Mouse (Mus musculus) stomach, embryonic 16.5 days (tissue): Measurements from ENCODE around the gene Pitpna. TPM values are rescaled to one million over a fixed set of nuclear protein-coding genes. Genes with fewer than 3 reads are reported as not detected.
A peak's percentile ranks its signal among the peaks of the same experiment; 100 is the strongest.
"Not testable (repeated sequence)": the region's sequence is repeated elsewhere in the genome, so short reads cannot be mapped to it uniquely, and the experiment has no call there.

ENCODE experiments used
- ATAC-seq: fragments of 200-750 bp; cut with Nextera tagmentation; 2 replicates; pipeline ENCODE4 v1.8.0; 2017; ENCODE audit warnings: moderate number of reproducible peaks, moderate TSS enrichment; ENCODE audit not compliant: insufficient read depth, low FRiP score
- H3K27ac ChIP-seq: fragments of 300-500 bp; sonication (generic); 2 replicates; pipeline ENCODE4 v1.5.1; 2014; ENCODE audit warnings: low read length
- H3K27me3 ChIP-seq: fragments of 300-500 bp; sonication (generic); 2 replicates; pipeline ENCODE4 v1.6.1; 2014; ENCODE audit warnings: low read length, control low read depth, mixed read lengths; ENCODE audit not compliant: control insufficient read depth, insufficient read depth
- H3K36me3 ChIP-seq: fragments of 300-500 bp; sonication (generic); 2 replicates; pipeline ENCODE4 v1.6.1; 2014; ENCODE audit warnings: low read length; ENCODE audit not compliant: control insufficient read depth, insufficient read depth
- H3K4me1 ChIP-seq: fragments of 300-500 bp; sonication (generic); 2 replicates; pipeline ENCODE4 v1.6.1; 2014; ENCODE audit warnings: low read length, control low read depth, mixed read lengths; ENCODE audit not compliant: control insufficient read depth, insufficient read depth
- H3K4me2 ChIP-seq: fragments of 300-500 bp; sonication (generic); 2 replicates; pipeline ENCODE4 v1.6.1; 2014; ENCODE audit warnings: low read depth, low read length, mixed read lengths
- H3K4me3 ChIP-seq: fragments of 300-500 bp; sonication (generic); replicated peaks from 2 replicates; pipeline ENCODE4 v1.5.1; 2014; ENCODE audit warnings: mild to moderate bottlenecking, low read length
- H3K9ac ChIP-seq: fragments of 300-500 bp; sonication (generic); 2 replicates; pipeline ENCODE4 v1.6.1; 2014; ENCODE audit warnings: low read length
- H3K9me3 ChIP-seq: fragments of 300-500 bp; sonication (generic); replicated peaks from 2 replicates; pipeline ENCODE4 v1.6.1; 2016; ENCODE audit warnings: low read length, control low read depth; ENCODE audit not compliant: control insufficient read depth
- WGBS: fragments of 180-500 bp; shearing (Covaris S2); extraction: QIAGEN DNeasy Blood & Tissue Kit; methylation state at CpG from one replicate; pipeline ENCODE4 v1.1.7; 2014; 5-methylcytosine and 5-hydroxymethylcytosine counted together
- polyA plus RNA-seq: library from polyadenylated mRNA; unstranded; fragments of >200 nt; fragmentation: Nextera tagmentation; extraction: Ambion mirVana; gene quantifications from 2 replicates; pipeline ENCODE4 v1.2.1, GENCODE M21; 2015

Pitpna gene
- polyA plus RNA-seq, 1 experiment from 2014 or later = 63.1 TPM

DNA sequence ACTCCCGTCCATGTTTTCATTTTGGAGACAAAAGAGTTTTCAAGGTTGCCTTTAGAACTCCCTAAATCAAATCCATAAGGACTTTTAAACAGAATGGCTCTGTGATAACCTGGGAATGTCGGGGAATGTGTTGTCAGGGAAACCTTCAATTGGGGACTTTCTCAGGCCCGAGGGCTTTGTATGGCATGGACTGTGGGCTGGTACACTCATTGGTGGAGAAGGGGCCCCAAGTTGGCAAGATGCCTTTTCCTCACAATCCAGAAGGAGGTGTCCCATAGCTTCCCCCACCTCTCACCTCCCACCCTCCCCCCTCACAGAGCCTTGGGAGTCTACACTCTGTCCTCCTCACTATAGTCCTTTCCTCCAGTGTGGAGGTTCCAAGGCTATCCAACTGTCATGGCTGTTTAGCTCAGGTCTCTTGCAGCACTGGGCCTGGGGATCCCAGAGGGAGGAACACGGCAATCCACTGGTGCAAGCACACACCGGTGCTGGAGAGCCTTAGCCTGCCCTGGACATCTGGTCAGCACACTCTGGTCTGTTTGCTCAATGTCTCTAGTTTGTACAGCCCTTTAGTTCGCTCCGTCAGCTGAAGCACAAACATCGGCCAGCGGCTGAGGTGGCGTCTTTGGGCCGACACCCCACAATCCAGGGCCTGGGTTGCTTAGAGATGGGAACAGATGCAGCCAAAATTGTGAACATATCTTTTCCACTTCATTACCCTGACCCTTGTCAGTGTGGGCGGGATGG is 37.5 kb upstream of the Pitpna start:
- 56% methylated on average over 12 of the region's 12 CpGs for WGBS
- H3K36me3 ChIP-seq = no peaks in the 10 kb centered on the region
- H3K4me3 ChIP-seq = no peak overlapping the region
- H3K4me1 ChIP-seq = peaks cover 36% of the 10 kb centered on the region
- H3K27ac ChIP-seq = peak overlapping the region; percentile 9; the same call in 1 of the 2 replicates
- no peak for ATAC-seq
- H3K9me3 ChIP-seq = no peaks in the 10 kb centered on the region
- H3K9ac ChIP-seq = peak overlapping the region; percentile 36; the same call in 1 of the 2 replicates
- no peak overlapping the region for H3K4me2 ChIP-seq
- H3K27me3 ChIP-seq = no peaks in the 10 kb centered on the region

DNA sequence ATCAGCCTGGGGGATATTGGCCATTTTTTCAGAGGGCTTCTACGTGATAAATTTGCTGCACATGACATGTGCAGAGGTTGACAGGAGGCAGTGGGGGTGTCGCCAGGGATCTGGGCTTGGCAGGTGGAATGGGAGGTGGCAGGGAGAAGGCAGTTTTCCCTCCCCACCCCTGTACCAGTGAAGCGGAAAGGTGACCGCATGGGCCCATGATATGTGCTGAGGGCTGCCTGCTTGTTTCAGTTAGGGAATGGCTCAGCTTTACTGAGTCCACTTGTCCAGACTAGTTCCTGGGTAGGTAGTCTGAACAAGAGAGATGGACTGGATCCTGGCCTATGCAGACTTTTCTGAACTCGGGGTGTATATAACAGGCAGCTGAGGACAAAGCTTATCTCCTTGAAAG is 36.6 kb upstream of the Pitpna start:
- H3K27ac ChIP-seq = peak overlapping the region; percentile 76
- 76% methylated on average over 5 of the region's 5 CpGs for WGBS
- ATAC-seq = no peak
- H3K36me3 ChIP-seq = no peaks in the 10 kb centered on the region
- no peak overlapping the region for H3K4me3 ChIP-seq
- no peaks in the 10 kb centered on the region for H3K9me3 ChIP-seq
- H3K4me2 ChIP-seq = no peak overlapping the region
- H3K27me3 ChIP-seq = no peaks in the 10 kb centered on the region
- H3K9ac ChIP-seq = 0 out of 2 replicates have a peak overlapping the region, but pooled peaks have one; percentile 61
- peaks cover 36% of the 10 kb centered on the region for H3K4me1 ChIP-seq

- Histone ChIP-seq H3K4me2 (no peak overlapping the region), H3K4me1 (peaks cover 36% of the 10 kb centered on the region), H3K9ac (peak overlapping the region; percentile 61), H3K9me3 (no peaks in the 10 kb centered on the region), H3K27me3 (no peaks in the 10 kb centered on the region), H3K4me3 (no peak overlapping the region), H3K27ac (peak overlapping the region; percentile 76), H3K36me3 (no peaks in the 10 kb centered on the region)
- peak; percentile 81; the same call in 1 of the 2 replicates for ATAC-seq
- 44% methylated on average over 9 of the region's 9 CpGs for WGBS
These were observed 35.9 kb upstream of the Pitpna start for GRCm38 (mm10) chr11:75551961-75552441.

DNA sequence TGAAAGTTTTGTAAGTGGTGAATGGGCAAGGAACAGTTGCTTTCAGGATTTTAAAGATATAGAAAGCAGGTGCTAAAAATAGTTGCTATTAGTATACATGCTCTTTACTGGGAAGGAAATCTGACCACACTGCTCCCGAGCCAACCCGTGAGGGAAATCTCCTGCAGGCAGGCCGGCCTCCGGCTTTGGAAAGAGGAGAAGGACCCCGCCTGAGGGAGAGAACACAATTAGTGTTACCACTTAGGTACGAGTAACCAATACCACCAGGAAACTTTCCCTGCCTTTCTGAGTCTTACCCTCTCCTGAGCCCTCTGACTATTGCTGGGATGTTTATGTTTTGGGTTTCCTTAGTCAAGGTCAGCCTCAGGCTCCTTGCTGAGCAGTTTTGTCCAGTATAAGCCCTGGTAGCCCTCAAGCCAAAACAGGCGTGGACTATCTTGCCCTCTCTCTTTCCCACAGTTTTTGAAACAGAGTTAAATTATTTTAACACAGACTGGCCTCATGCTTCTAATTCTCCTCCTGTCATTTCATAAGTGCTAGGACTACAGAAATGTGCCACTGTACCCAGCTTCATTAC is 34.9 kb upstream of the Pitpna start:
- no peak overlapping the region for H3K4me3 ChIP-seq
- H3K9me3 ChIP-seq = no peaks in the 10 kb centered on the region
- no peak overlapping the region for H3K9ac ChIP-seq
- H3K27me3 ChIP-seq = no peaks in the 10 kb centered on the region
- no peak overlapping the region for H3K27ac ChIP-seq
- 49% methylated on average over 7 of the region's 7 CpGs for WGBS
- no peak overlapping the region for H3K4me2 ChIP-seq
- no peaks in the 10 kb centered on the region for H3K36me3 ChIP-seq
- H3K4me1 ChIP-seq = peaks cover 36% of the 10 kb centered on the region
- ATAC-seq = no peak

DNA sequence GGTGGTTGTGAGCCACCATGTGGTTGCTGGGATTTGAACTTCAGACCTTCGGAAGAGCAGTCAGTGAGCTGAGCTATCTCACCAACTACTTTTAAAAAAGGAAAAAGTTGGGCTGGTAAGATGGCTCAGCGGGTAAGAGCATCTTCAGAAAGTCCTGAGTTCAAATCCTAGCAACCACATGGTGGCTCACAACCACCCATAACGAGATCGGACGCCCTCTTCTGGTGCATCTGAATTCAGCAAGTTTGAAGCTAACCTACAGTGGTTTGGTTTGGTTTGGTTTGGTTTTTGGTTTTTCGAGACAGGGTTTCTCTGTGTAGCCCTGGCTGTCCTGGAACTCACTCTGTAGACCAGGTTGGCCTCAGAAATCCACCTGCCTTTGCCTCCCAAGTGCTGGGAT is 31.9 kb upstream of the Pitpna start:
- peaks cover 20% of the 10 kb centered on the region for H3K4me1 ChIP-seq
- 92% methylated on average over 6 of the region's 6 CpGs for WGBS
- H3K27ac ChIP-seq, H3K9me3 ChIP-seq, H3K4me2 ChIP-seq, H3K36me3 ChIP-seq, H3K9ac ChIP-seq, H3K4me3 ChIP-seq, H3K27me3 ChIP-seq, ATAC-seq: not testable (repeated sequence)

- no peak overlapping the region for H3K9ac ChIP-seq
- no peak overlapping the region for H3K4me2 ChIP-seq
- H3K36me3 ChIP-seq = no peaks in the 10 kb centered on the region
- H3K27me3 ChIP-seq = no peaks in the 10 kb centered on the region
- ATAC-seq = no peak
- H3K9me3 ChIP-seq = no peaks in the 10 kb centered on the region
- WGBS = 91% methylated on average over 6 of the region's 6 CpGs
- no peak overlapping the region for H3K4me3 ChIP-seq
- H3K4me1 ChIP-seq = peaks cover 9% of the 10 kb centered on the region
- no peak overlapping the region for H3K27ac ChIP-seq
These were observed 30.8 kb upstream of the Pitpna start for GRCm38 (mm10) chr11:75557142-75557541.

DNA sequence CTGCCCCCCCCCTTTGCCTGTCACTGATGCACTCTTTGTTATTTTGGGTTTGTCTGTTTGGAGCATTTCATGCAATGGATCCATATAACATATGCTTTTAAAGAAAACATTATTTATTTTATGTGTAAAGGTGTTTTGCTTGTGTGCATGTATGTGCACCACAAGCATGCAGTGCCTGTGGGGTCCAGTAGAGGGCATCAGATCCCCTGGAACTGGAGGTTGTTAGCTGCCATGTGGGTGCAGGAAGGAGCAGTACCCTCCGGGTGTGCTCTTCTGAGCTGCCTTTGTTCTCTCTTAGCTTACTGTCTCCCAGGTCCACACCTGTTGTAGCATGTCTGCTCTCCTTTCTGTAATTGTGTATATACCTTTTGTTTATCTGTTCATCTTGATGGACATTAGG is 29.8 kb upstream of the Pitpna start:
- Histone ChIP-seq H3K36me3 (no peaks in the 10 kb centered on the region), H3K9ac (no peak overlapping the region), H3K4me1 (0 out of 2 replicates have a peak, but pooled peaks cover 2% of the 10 kb centered on the region), H3K27ac (no peak overlapping the region), H3K4me2 (no peak overlapping the region), H3K27me3 (no peaks in the 10 kb centered on the region), H3K9me3 (no peaks in the 10 kb centered on the region), H3K4me3 (no peak overlapping the region)
- 80% methylated on average over 1 of the region's 1 CpGs for WGBS
- no peak for ATAC-seq

DNA sequence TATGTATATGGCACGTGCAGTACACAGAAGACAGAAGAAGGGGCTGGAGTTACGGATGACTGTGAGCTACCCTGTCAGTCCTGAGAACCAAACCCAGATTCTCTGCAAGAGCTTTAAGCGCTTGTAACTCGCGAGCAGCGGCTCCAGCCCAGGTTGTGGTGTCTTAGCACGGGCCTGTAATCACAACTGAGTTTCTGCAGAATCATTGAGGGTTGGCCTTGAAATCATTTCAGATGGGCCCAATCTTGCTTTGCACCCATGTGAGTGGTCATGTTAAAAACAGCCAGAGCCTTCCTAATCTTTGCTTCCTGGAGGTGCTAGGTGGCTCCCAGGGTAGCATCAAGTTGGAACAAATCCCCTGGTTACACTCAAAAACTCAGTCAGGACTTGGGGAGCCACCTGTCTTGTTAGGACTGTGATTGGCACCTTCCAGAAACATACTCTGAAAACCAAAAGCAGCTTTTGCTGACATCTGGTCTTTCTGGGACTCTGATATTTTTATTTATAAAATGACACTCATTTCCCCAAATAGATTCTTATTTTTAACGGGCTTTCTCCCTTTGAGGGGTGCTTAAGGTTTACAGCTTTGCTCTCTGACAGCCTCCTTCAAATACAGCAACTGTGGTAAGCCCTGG is 27.9 kb upstream of the Pitpna start:
- no peaks in the 10 kb centered on the region for H3K36me3 ChIP-seq
- peaks cover 10% of the 10 kb centered on the region for H3K4me1 ChIP-seq
- no peak for ATAC-seq
- WGBS = 85% methylated on average over 8 of the region's 8 CpGs
- no peak overlapping the region for H3K4me3 ChIP-seq
- H3K27me3 ChIP-seq = no peaks in the 10 kb centered on the region
- H3K4me2 ChIP-seq = no peak overlapping the region
- H3K27ac ChIP-seq = no peak overlapping the region
- no peaks in the 10 kb centered on the region for H3K9me3 ChIP-seq
- no peak overlapping the region for H3K9ac ChIP-seq
